Mouse (Mus musculus): ENCODE results near the gene Gen1.

GRCm38 (mm10) chr12:11281584-11281983 lies 16.0 kb upstream of the Gen1 start:
- TF ChIP-seq CTCF (IDR thresholded peaks at IDR 0.05; ENCODE audit: control insufficient read depth, insufficient read depth, insufficient replicate concordance, low read depth, low read length) (no peak), POLR2A (IDR thresholded peaks at IDR 0.05; ENCODE audit: control insufficient read depth, low read depth, low read length) (no peak)
